Mouse (Mus musculus) embryonic fibroblast, embryonic 13.5 days (primary cell): ENCODE measurements around the gene Fli1.

Source experiments
- CTCF ChIP-seq: IDR thresholded peaks from 2 replicates; pipeline ENCODE4 v1.5.1; 2011; ENCODE audit warnings: mild to moderate bottlenecking, control low read depth, low read length, moderate library complexity, borderline replicate concordance; ENCODE audit not compliant: insufficient read depth
- POLR2A ChIP-seq: IDR thresholded peaks from 2 replicates; pipeline ENCODE4 v1.6.1; 2011; ENCODE audit warnings: low read depth, mild to moderate bottlenecking, control low read depth, low read length, moderate library complexity

GRCm38 (mm10) chr9:32468313-32468712 is 74.3 kb downstream of the Fli1 start:
- TF ChIP-seq CTCF (no peak), POLR2A (no peak)
